Mouse (Mus musculus): Measurements from ENCODE around the gene Clec2e.

DNA sequence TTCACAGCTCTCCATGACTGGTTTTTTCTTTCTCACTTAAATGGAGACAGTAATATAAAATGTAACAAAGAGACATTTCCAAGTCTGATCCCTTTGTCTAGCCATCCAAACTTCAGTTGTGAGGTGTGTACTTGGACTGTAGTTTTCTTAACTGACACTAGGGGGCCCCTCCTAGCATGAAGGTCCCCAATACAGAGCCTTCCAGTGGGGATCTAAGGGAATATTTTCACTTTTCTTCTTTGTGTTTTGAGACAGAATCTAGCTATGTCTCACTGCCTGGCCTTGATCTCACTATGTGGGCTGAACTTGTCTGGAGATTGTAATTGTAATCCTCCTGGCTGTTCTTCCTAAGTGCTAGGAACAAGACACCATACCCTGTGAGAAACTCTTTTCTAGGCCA, 5.5 kb downstream of the Clec2e start:
- TF ChIP-seq EP300 (IDR thresholded peaks at IDR 0.05; ENCODE audit: low read depth) (no peak), CTCF (IDR thresholded peaks at IDR 0.05; ENCODE audit: low read depth) (peak; percentile 63)
